Mouse (Mus musculus): ENCODE results near the gene Thsd4. TPM values are rescaled to one million over a fixed set of nuclear protein-coding genes. Genes with fewer than 3 reads are reported as not detected.

The Thsd4 gene
- polyA plus RNA-seq, 1 experiment from 2014 or later = 9.4 TPM

DNA sequence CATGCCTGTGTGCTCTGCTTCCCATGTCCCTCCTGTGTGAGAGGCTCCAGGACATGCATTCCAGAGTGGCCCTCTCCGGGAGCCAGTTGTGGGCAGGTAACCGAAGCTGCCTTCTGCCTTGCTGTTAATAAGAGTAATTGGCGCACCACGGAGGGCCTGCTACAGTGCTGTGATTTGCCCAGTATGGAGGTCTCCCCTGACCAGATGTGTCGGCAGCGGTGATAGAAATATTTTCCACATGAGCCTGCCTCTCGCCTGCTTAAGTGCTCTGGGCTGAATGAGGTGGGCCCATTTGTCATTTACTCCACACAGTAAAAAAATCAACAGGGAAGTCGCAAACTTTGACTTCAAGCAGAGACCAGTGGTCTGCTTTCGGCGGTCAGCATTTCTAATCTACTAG, 382.4 kb downstream of the Thsd4 start:
- WGBS = 88% methylated on average over 10 of the region's 10 CpGs
- no peak overlapping the region for H3K9ac ChIP-seq
- H3K9me3 ChIP-seq = no peaks in the 10 kb centered on the region
- peaks cover 22% of the 10 kb centered on the region for H3K4me1 ChIP-seq
- no peak overlapping the region for H3K27ac ChIP-seq
- no peaks in the 10 kb centered on the region for H3K36me3 ChIP-seq (replicated peaks)
- no peak overlapping the region for H3K4me2 ChIP-seq
- no peak overlapping the region for H3K4me3 ChIP-seq (replicated peaks)
- no peak for ATAC-seq (ENCODE audit: low FRiP score)
- peaks cover 4% of the 10 kb centered on the region; the same call in 1 of the 2 replicates for H3K27me3 ChIP-seq

DNA sequence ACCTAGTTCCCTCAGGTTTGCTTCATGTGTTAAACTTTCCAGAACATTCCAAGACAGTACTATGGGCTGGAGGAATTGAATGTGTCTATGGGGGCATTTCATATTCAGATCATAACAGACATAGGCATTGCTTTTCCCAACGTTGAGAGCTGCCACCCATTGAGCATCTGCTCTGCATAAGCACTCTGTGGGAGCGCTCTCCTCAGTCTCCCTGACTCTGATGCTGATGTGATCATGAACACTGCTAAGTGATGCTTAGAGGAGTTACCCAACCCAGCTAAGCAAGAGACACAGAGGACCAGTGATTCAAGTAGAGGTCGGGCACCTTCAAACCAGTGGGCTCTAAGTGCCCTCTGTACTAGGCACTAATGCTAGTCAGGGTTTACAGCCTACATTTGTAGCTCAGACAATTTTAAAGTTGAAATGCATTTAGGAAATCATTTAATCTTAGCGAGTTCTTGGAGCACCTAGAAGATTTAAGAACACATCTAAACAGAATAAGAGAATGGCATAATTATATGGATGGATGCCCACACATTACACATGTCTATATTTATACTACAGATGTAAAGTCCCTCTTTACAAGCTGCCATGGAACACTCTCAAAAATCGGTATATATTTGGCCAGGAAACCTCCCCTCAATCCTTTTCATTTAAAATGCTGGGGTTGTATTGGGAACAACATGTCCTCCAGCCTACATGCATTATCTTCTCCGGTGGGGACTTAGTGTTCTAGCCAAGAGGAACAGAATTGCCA, 392.4 kb downstream of the Thsd4 start:
- Histone ChIP-seq H3K36me3 (replicated peaks) (no peaks in the 10 kb centered on the region), H3K4me2 (no peak overlapping the region), H3K9ac (no peak overlapping the region), H3K27ac (no peak overlapping the region), H3K4me3 (replicated peaks) (no peak overlapping the region), H3K27me3 (no peaks in the 10 kb centered on the region), H3K4me1 (peaks cover 8% of the 10 kb centered on the region), H3K9me3 (no peaks in the 10 kb centered on the region)
- 77% methylated on average over 6 of the region's 6 CpGs for WGBS
- no peak for ATAC-seq (ENCODE audit: low FRiP score)

- peaks cover 14% of the 10 kb centered on the region for H3K4me1 ChIP-seq
- no peak overlapping the region for H3K4me3 ChIP-seq (replicated peaks)
- no peaks in the 10 kb centered on the region for H3K36me3 ChIP-seq (replicated peaks)
- 75% methylated on average over 5 of the region's 5 CpGs for WGBS
- no peak overlapping the region for H3K9ac ChIP-seq
- no peaks in the 10 kb centered on the region for H3K9me3 ChIP-seq
- H3K27me3 ChIP-seq = no peaks in the 10 kb centered on the region
- H3K4me2 ChIP-seq = no peak overlapping the region
- H3K27ac ChIP-seq = no peak overlapping the region
- no peak for ATAC-seq (ENCODE audit: low FRiP score)
Measured at GRCm38 (mm10) chr9:60126961-60127360, 394.9 kb downstream of the Thsd4 start.

GRCm38 (mm10) chr9:60124102-60124501, 397.7 kb downstream of the Thsd4 start:
- no peak for ATAC-seq (ENCODE audit: low FRiP score)

DNA sequence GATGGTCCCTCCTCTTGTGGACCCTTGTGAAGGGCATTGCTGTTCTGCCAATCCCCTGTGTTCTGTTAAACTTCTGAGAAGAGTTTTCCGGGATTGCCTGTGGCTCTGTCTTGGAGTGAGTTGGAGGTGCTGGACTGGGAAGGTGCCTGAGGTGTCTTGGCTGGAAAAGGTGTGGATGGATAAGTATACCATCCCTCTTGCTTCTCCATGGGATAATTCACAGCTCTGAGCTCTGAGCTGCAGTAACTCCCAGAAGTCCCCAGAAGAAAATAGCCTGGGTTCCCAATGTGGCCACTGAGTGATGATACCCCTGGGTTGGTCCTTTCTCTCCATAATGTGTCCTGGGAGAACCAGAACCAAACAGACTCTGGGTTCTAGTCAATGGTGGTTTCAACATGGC, 398.8 kb downstream of the Thsd4 start:
- H3K27me3 ChIP-seq = 0 out of 2 replicates have a peak, but pooled peaks cover 4% of the 10 kb centered on the region
- H3K4me2 ChIP-seq = no peak overlapping the region
- no peak overlapping the region for H3K27ac ChIP-seq
- no peak for ATAC-seq (ENCODE audit: low FRiP score)
- H3K36me3 ChIP-seq (replicated peaks) = no peaks in the 10 kb centered on the region
- WGBS = 85% methylated on average over 1 of the region's 1 CpGs
- H3K9ac ChIP-seq = no peak overlapping the region
- H3K9me3 ChIP-seq = no peaks in the 10 kb centered on the region
- H3K4me3 ChIP-seq (replicated peaks) = no peak overlapping the region
- H3K4me1 ChIP-seq = peaks cover 18% of the 10 kb centered on the region

More at GRCm38 (mm10) chr9:60124102-60124501, 397.7 kb downstream of the Thsd4 start:
- H3K4me1 ChIP-seq = peaks cover 18% of the 10 kb centered on the region
- H3K27me3 ChIP-seq = 0 out of 2 replicates have a peak, but pooled peaks cover 4% of the 10 kb centered on the region
- H3K9ac ChIP-seq = no peak overlapping the region
- no peak overlapping the region for H3K4me3 ChIP-seq (replicated peaks)
- H3K4me2 ChIP-seq = no peak overlapping the region
- H3K36me3 ChIP-seq (replicated peaks) = no peaks in the 10 kb centered on the region
- 68% methylated on average over 9 of the region's 9 CpGs for WGBS
- no peaks in the 10 kb centered on the region for H3K9me3 ChIP-seq
- H3K27ac ChIP-seq = no peak overlapping the region

DNA sequence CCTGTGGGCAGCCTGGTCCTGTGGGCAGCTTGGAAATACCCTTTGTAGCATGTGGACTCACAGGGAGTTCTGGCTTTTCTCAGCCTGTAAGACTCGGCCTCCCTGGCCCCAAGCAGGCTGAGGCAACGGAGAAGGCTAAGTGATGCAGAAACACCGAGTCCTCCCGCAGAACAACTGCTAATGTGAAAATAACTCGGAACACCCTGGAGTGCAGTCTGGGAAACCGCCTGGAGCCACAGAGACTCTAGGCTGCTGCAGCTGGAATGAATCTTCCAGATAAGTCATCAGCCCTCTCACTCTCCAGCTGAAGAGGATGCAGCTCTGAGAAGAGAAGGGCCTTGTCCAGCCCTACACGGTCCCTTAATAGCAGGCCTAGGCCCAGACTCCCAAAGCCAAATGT, 402.0 kb downstream of the Thsd4 start:
- Histone ChIP-seq H3K4me2 (no peak overlapping the region), H3K9me3 (no peaks in the 10 kb centered on the region), H3K4me1 (peaks cover 12% of the 10 kb centered on the region), H3K36me3 (replicated peaks) (no peaks in the 10 kb centered on the region), H3K9ac (no peak overlapping the region), H3K27ac (no peak overlapping the region), H3K27me3 (0 out of 2 replicates have a peak, but pooled peaks cover 4% of the 10 kb centered on the region), H3K4me3 (replicated peaks) (no peak overlapping the region)
- 68% methylated on average over 7 of the region's 7 CpGs for WGBS
- ATAC-seq (ENCODE audit: low FRiP score) = no peak

- WGBS = 83% methylated on average over 7 of the region's 7 CpGs
- Histone ChIP-seq H3K4me1 (peaks cover 4% of the 10 kb centered on the region; the same call in 1 of the 2 replicates), H3K9me3 (no peaks in the 10 kb centered on the region), H3K27me3 (0 out of 2 replicates have a peak, but pooled peaks cover 4% of the 10 kb centered on the region), H3K27ac (no peak overlapping the region), H3K4me3 (replicated peaks) (no peak overlapping the region), H3K4me2 (no peak overlapping the region), H3K9ac (no peak overlapping the region), H3K36me3 (replicated peaks) (no peaks in the 10 kb centered on the region)
- no peak for ATAC-seq (ENCODE audit: low FRiP score)
Measured at GRCm38 (mm10) chr9:60117831-60118230, 404.0 kb downstream of the Thsd4 start.

DNA sequence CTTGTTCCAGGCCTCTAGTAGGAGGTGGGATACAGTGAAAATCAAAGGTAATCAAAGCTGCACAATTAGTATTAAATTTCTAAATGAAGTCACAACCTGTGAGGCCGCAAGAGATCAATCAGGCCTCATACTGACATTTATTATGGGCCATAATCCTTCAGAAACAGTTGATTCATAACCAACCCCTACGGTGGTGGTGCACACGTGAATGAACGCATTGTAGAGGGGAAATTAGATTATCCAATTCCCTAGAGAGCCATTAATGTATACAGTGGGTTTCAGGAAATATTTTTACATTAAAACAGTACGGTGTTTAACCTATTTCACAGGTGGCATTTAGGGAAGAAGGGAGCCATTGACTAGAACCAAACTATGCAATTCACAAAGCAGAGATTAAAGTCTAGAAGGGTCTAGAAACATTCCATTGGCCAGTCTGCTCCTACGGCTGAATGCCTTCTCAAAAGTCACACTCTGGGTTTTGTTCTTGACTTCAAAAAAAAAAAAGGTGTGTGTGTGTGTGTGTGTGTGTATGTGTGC, 406.1 kb downstream of the Thsd4 start:
- H3K27ac ChIP-seq = no peak overlapping the region
- no peak overlapping the region for H3K9ac ChIP-seq
- H3K36me3 ChIP-seq (replicated peaks) = no peaks in the 10 kb centered on the region
- no peak for ATAC-seq (ENCODE audit: low FRiP score)
- H3K4me3 ChIP-seq (replicated peaks) = no peak overlapping the region
- no peaks in the 10 kb centered on the region for H3K9me3 ChIP-seq
- peaks cover 4% of the 10 kb centered on the region; the same call in 1 of the 2 replicates for H3K4me1 ChIP-seq
- WGBS = 71% methylated on average over 6 of the region's 6 CpGs
- 0 out of 2 replicates have a peak, but pooled peaks cover 4% of the 10 kb centered on the region for H3K27me3 ChIP-seq
- no peak overlapping the region for H3K4me2 ChIP-seq

DNA sequence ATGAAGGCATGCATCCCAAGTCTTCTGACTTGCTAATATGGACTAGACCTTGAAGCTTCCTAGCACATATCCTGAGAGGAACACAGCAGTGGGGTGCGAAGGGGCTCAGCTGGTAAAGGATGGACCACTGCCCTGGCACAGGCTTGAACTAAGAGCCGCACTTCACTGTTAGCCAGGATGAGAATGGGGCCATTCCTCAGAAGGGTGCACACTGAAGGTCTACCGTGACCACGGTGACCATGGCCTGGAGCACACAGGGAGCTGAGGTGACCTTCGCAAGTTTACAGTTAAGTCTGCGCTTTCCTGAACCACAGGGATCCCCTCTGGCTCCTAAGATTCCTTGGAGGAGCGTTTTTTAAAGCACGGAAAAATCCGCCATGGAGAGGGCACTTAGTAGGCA, 406.5 kb downstream of the Thsd4 start:
- Histone ChIP-seq H3K4me2 (no peak overlapping the region), H3K4me1 (peaks cover 4% of the 10 kb centered on the region; the same call in 1 of the 2 replicates), H3K9ac (no peak overlapping the region), H3K4me3 (replicated peaks) (no peak overlapping the region), H3K27me3 (0 out of 2 replicates have a peak, but pooled peaks cover 4% of the 10 kb centered on the region), H3K9me3 (no peaks in the 10 kb centered on the region), H3K36me3 (replicated peaks) (no peaks in the 10 kb centered on the region), H3K27ac (no peak overlapping the region)
- ATAC-seq (ENCODE audit: low FRiP score) = no peak
- WGBS = 90% methylated on average over 9 of the region's 9 CpGs

- no peaks in the 10 kb centered on the region for H3K36me3 ChIP-seq (replicated peaks)
- WGBS = 76% methylated on average over 5 of the region's 5 CpGs
- H3K4me1 ChIP-seq = no peaks in the 10 kb centered on the region
- H3K4me2 ChIP-seq = no peak overlapping the region
- H3K9ac ChIP-seq = no peak overlapping the region
- no peak overlapping the region for H3K4me3 ChIP-seq (replicated peaks)
- H3K27ac ChIP-seq = no peak overlapping the region
- ATAC-seq (ENCODE audit: low FRiP score) = no peak
- H3K9me3 ChIP-seq = no peaks in the 10 kb centered on the region
- no peaks in the 10 kb centered on the region for H3K27me3 ChIP-seq
Measured at GRCm38 (mm10) chr9:60110200-60110599, 411.6 kb downstream of the Thsd4 start.

DNA sequence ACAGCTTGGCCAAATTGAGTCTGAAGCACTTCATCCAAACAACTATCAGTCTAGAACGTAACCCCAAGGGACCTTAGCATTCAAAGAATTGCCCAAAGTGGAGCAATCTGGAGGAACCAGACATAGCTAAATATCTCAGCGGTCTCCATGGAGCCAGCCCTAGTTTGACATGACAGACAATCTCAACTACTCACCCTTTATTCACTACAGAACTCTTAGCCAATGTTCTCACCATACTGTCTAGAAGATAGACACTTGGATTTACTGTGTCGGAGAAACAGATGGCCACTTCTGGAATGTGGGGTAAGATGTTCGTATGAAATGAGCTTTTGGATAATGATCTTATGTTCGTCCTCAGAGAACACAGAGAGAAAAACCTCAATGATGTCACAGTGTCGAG, 415.2 kb downstream of the Thsd4 start:
- no peaks in the 10 kb centered on the region for H3K36me3 ChIP-seq (replicated peaks)
- H3K9ac ChIP-seq = no peak overlapping the region
- no peak for ATAC-seq (ENCODE audit: low FRiP score)
- H3K27ac ChIP-seq = no peak overlapping the region
- H3K27me3 ChIP-seq = no peaks in the 10 kb centered on the region
- no peaks in the 10 kb centered on the region for H3K9me3 ChIP-seq
- 88% methylated on average over 6 of the region's 6 CpGs for WGBS
- no peak overlapping the region for H3K4me3 ChIP-seq (replicated peaks)
- H3K4me2 ChIP-seq = no peak overlapping the region
- H3K4me1 ChIP-seq = no peaks in the 10 kb centered on the region

- WGBS = 73% methylated on average over 1 of the region's 1 CpGs
- H3K27ac ChIP-seq = no peak overlapping the region
- H3K4me2 ChIP-seq = no peak overlapping the region
- no peak for ATAC-seq (ENCODE audit: low FRiP score)
- no peak overlapping the region for H3K4me3 ChIP-seq (replicated peaks)
- no peaks in the 10 kb centered on the region for H3K27me3 ChIP-seq
- H3K4me1 ChIP-seq = no peaks in the 10 kb centered on the region
- H3K9ac ChIP-seq = no peak overlapping the region
- H3K9me3 ChIP-seq = no peaks in the 10 kb centered on the region
- H3K36me3 ChIP-seq (replicated peaks) = no peaks in the 10 kb centered on the region
Measured at GRCm38 (mm10) chr9:60106106-60106505, 415.7 kb downstream of the Thsd4 start.

DNA sequence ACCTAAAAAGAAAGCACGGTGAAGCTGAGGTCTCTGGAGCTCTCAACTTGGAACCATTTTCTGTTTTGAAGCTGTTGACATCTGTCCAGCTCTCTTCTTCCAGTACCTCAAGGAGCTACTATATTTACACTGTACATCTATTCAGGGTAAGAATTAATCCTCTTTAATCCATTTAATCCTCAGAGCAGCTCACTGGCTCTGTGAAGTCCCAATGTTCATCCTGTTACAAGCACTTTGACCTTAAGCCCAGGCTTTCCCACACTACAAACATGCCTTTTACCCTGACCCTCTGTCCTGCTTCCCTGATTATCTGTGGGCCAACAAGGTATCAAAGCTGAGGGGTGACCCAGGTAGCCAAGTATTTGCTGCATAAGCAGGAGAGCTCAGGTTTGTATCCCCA, 427.6 kb downstream of the Thsd4 start:
- Histone ChIP-seq H3K9me3 (no peaks in the 10 kb centered on the region), H3K9ac (no peak overlapping the region), H3K4me3 (replicated peaks) (no peak overlapping the region), H3K4me1 (peaks cover 4% of the 10 kb centered on the region), H3K4me2 (no peak overlapping the region), H3K27me3 (no peaks in the 10 kb centered on the region; the same call in 1 of the 2 replicates), H3K36me3 (replicated peaks) (no peaks in the 10 kb centered on the region), H3K27ac (no peak overlapping the region)
- WGBS = 62% methylated on average over 1 of the region's 1 CpGs
- no peak for ATAC-seq (ENCODE audit: low FRiP score)

All from forebrain, embryonic 12.5 days (tissue).